Mouse (Mus musculus) intestine, postnatal 0 days (tissue): ENCODE measurements around the gene Nfat5. TPM values are rescaled to one million over a fixed set of nuclear protein-coding genes. Genes with fewer than 3 reads are reported as not detected.

Experiments used
- ATAC-seq: fragments of 200-750 bp; cut with Nextera tagmentation; 2 replicates; pipeline ENCODE4 v1.8.0; 2017; ENCODE audit warnings: mild to moderate bottlenecking, moderate TSS enrichment, moderate library complexity
- H3K27ac ChIP-seq: fragments of 300-500 bp; sonication (generic); 2 replicates; pipeline ENCODE4 v1.5.1; 2014; ENCODE audit warnings: mild to moderate bottlenecking, low read depth, low read length, moderate library complexity
- H3K27me3 ChIP-seq: fragments of 300-500 bp; sonication (generic); replicated peaks from 2 replicates; pipeline ENCODE4 v1.6.1; 2014; ENCODE audit warnings: low read length, mixed read lengths; ENCODE audit not compliant: control insufficient read depth, insufficient read depth
- H3K36me3 ChIP-seq: fragments of 300-500 bp; sonication (generic); 2 replicates; pipeline ENCODE4 v1.6.1; 2014; ENCODE audit warnings: mild to moderate bottlenecking, moderate library complexity; ENCODE audit not compliant: control insufficient read depth, insufficient read depth
- H3K4me1 ChIP-seq: fragments of 300-500 bp; sonication (generic); replicated peaks from 2 replicates; pipeline ENCODE4 v1.6.1; 2014; ENCODE audit warnings: antibody characterized with exemption, low read length, mixed read lengths; ENCODE audit not compliant: control insufficient read depth, insufficient read depth
- H3K4me2 ChIP-seq: fragments of 300-500 bp; sonication (generic); replicated peaks from 2 replicates; pipeline ENCODE4 v1.6.1; 2014; ENCODE audit warnings: low read depth, mild to moderate bottlenecking, moderate library complexity
- H3K4me3 ChIP-seq: fragments of 300-500 bp; sonication (generic); 2 replicates; pipeline ENCODE4 v1.5.1; 2014; ENCODE audit warnings: low read depth, low read length
- H3K9ac ChIP-seq: fragments of 300-500 bp; sonication (generic); 2 replicates; pipeline ENCODE4 v1.6.1; 2014; ENCODE audit warnings: mild to moderate bottlenecking, low read depth, low read length
- H3K9me3 ChIP-seq: fragments of 300-500 bp; sonication (generic); 2 replicates; pipeline ENCODE4 v1.6.1; 2016; ENCODE audit warnings: mixed run types; ENCODE audit not compliant: control insufficient read depth
- CTCF ChIP-seq: sonication (generic); IDR thresholded peaks from 2 replicates; pipeline ENCODE4 v1.5.1; 2016; ENCODE audit warnings: low read depth, mild to moderate bottlenecking, control low read depth, antibody characterized with exemption, moderate library complexity
- WGBS: fragments of 180-500 bp; shearing (Covaris S2); extraction: QIAGEN DNeasy Blood & Tissue Kit; methylation state at CpG from one replicate; pipeline ENCODE4 v1.1.7; 2014; 5-methylcytosine and 5-hydroxymethylcytosine counted together
- polyA plus RNA-seq: library from polyadenylated mRNA; unstranded; fragments of >200 nt; fragmentation: Nextera tagmentation; extraction: Ambion mirVana; gene quantifications from 2 replicates; pipeline ENCODE4 v1.2.1, GENCODE M21; 2015

Gene Nfat5
- polyA plus RNA-seq, 1 experiment from 2014 or later = 4.8 TPM

- no peak overlapping the region for H3K4me3 ChIP-seq
- no peak for ATAC-seq
- H3K9me3 ChIP-seq = no peaks in the 10 kb centered on the region
- no peaks in the 10 kb centered on the region for H3K4me1 ChIP-seq
- WGBS = 87% methylated on average over 8 of the region's 8 CpGs
- no peak overlapping the region for H3K27ac ChIP-seq
- H3K9ac ChIP-seq = no peak overlapping the region
- H3K36me3 ChIP-seq = peaks cover 72% of the 10 kb centered on the region
- no peak overlapping the region for H3K4me2 ChIP-seq
- H3K27me3 ChIP-seq = no peaks in the 10 kb centered on the region
- no peak for TF ChIP-seq CTCF
Measured at GRCm38 (mm10) chr8:107412552-107412951, 119.3 kb downstream of the Nfat5 start.

- no peak overlapping the region for H3K27ac ChIP-seq
- no peaks in the 10 kb centered on the region for H3K9me3 ChIP-seq
- 81% methylated on average over 10 of the region's 10 CpGs for WGBS
- H3K4me2 ChIP-seq = no peak overlapping the region
- H3K27me3 ChIP-seq = no peaks in the 10 kb centered on the region
- H3K36me3 ChIP-seq = peaks cover 84% of the 10 kb centered on the region
- H3K4me1 ChIP-seq = no peaks in the 10 kb centered on the region
- ATAC-seq = no peak; the same call in 1 of the 2 replicates
- H3K4me3 ChIP-seq = no peak overlapping the region
- no peak overlapping the region for H3K9ac ChIP-seq
- TF ChIP-seq CTCF = no peak
Measured at GRCm38 (mm10) chr8:107413881-107414280, 120.6 kb downstream of the Nfat5 start.

- no peaks in the 10 kb centered on the region for H3K9me3 ChIP-seq
- no peak overlapping the region for H3K4me3 ChIP-seq
- TF ChIP-seq CTCF = no peak
- H3K27ac ChIP-seq = no peak overlapping the region
- WGBS = 89% methylated on average over 12 of the region's 12 CpGs
- ATAC-seq = no peak
- no peak overlapping the region for H3K9ac ChIP-seq
- peaks cover 92% of the 10 kb centered on the region for H3K36me3 ChIP-seq
- H3K27me3 ChIP-seq = no peaks in the 10 kb centered on the region
- H3K4me2 ChIP-seq = no peak overlapping the region
- H3K4me1 ChIP-seq = no peaks in the 10 kb centered on the region
Measured at GRCm38 (mm10) chr8:107417001-107417400, 123.7 kb downstream of the Nfat5 start.

GRCm38 (mm10) chr8:107424176-107424575 lies 130.9 kb downstream of the Nfat5 start:
- no peak for ATAC-seq
- 19% methylated on average over 9 of the region's 9 CpGs for WGBS

GRCm38 (mm10) chr8:107424597-107425229 lies 131.4 kb downstream of the Nfat5 start, which contains the start of gene Nob1:
Nob1 (minus strand) TSS chr8:107425051.
- Histone ChIP-seq H3K4me2 (peak within 1 kb of the TSS; percentile 83), H3K9me3 (no peaks in the 10 kb centered on the region), H3K36me3 (peaks cover 22% of the 10 kb centered on the region), H3K4me1 (no peaks in the 10 kb centered on the region), H3K27ac (peak within 1 kb of the TSS; percentile 51), H3K9ac (peak within 1 kb of the TSS; percentile 70), H3K4me3 (peak within 1 kb of the TSS; percentile 63), H3K27me3 (no peaks in the 10 kb centered on the region)
- TF ChIP-seq CTCF = peak; percentile 99
- ATAC-seq = peak; percentile 95
- under 1% methylated on average over 50 of the region's 50 CpGs for WGBS

More at GRCm38 (mm10) chr8:107424176-107424575, 130.9 kb downstream of the Nfat5 start:
- H3K4me1 ChIP-seq = no peaks in the 10 kb centered on the region
- peak overlapping the region; percentile 63 for H3K4me3 ChIP-seq
- peak overlapping the region; percentile 83 for H3K4me2 ChIP-seq
- peak overlapping the region; percentile 70 for H3K9ac ChIP-seq
- H3K27me3 ChIP-seq = no peaks in the 10 kb centered on the region
- H3K27ac ChIP-seq = peak overlapping the region; percentile 51; the same call in 1 of the 2 replicates
- H3K9me3 ChIP-seq = no peaks in the 10 kb centered on the region
- no peak for TF ChIP-seq CTCF
- H3K36me3 ChIP-seq = peaks cover 28% of the 10 kb centered on the region

- WGBS = 41% methylated on average over 8 of the region's 8 CpGs
- Histone ChIP-seq H3K4me1 (no peaks in the 10 kb centered on the region), H3K4me3 (no peak overlapping the region), H3K27ac (no peak overlapping the region), H3K9me3 (no peaks in the 10 kb centered on the region), H3K27me3 (no peaks in the 10 kb centered on the region), H3K36me3 (peaks cover 17% of the 10 kb centered on the region; the same call in 1 of the 2 replicates), H3K4me2 (peak overlapping the region; percentile 83), H3K9ac (no peak overlapping the region)
- no peak for ATAC-seq
- no peak for TF ChIP-seq CTCF
Measured at GRCm38 (mm10) chr8:107425230-107425597, 131.9 kb downstream of the Nfat5 start.

Other genes with a start within 250 kb of the Nfat5 start
- 20.8 and 22.2 TPM in 2 replicates for gene Pdf, start 244.9 kb upstream of the Nfat5 start, polyA plus RNA-seq
- 21.6 and 25.4 TPM in 2 replicates for gene Cog8, start 236.8 kb upstream of the Nfat5 start, polyA plus RNA-seq
- 42.8 and 44.7 TPM in 2 replicates for gene Nip7, start 236.6 kb upstream of the Nfat5 start, polyA plus RNA-seq
- gene Tmed6, start 227.8 kb upstream of the Nfat5 start, polyA plus RNA-seq = 10.5 and 11.2 TPM in 2 replicates
- 11.2 and 12.1 TPM in 2 replicates for gene Terf2, start 196.9 kb upstream of the Nfat5 start, polyA plus RNA-seq
- 93.2 and 103 TPM in 2 replicates for gene Cyb5b, start 142.8 kb upstream of the Nfat5 start, polyA plus RNA-seq
- 30.6 and 34.1 TPM in 2 replicates for gene Nqo1, start 109.7 kb downstream of the Nfat5 start, polyA plus RNA-seq
- gene Nob1, start 131.6 kb downstream of the Nfat5 start, polyA plus RNA-seq = 22.3 and 24.6 TPM in 2 replicates
- 34.9 and 37.4 TPM in 2 replicates for gene Wwp2, start 142.9 kb downstream of the Nfat5 start, polyA plus RNA-seq